Mouse (Mus musculus) liver, embryonic 16.5 days (tissue): ENCODE measurements around the gene Ttc8. TPM values are rescaled to one million over a fixed set of nuclear protein-coding genes. Genes with fewer than 3 reads are reported as not detected.
A peak's percentile ranks its signal among the peaks of the same experiment; 100 is the strongest.
"Not testable (repeated sequence)": the region's sequence is repeated elsewhere in the genome, so short reads cannot be mapped to it uniquely, and the experiment has no call there.

Experiments used
- ATAC-seq: fragments of 200-750 bp; cut with Nextera tagmentation; 2 replicates; pipeline ENCODE4 v1.8.0; 2017; ENCODE audit warnings: low read depth, mild to moderate bottlenecking, moderate number of reproducible peaks, moderate library complexity
- H3K27ac ChIP-seq: fragments of 300-500 bp; sonication (generic); 2 replicates; pipeline ENCODE4 v1.5.1; 2014; ENCODE audit warnings: mild to moderate bottlenecking, low read length
- H3K27me3 ChIP-seq: fragments of 300-500 bp; sonication (generic); 2 replicates; pipeline ENCODE4 v1.6.1; 2014; ENCODE audit warnings: low read depth, low read length, mixed read lengths; ENCODE audit not compliant: control insufficient read depth, insufficient read depth
- H3K36me3 ChIP-seq: fragments of 300-500 bp; sonication (generic); 2 replicates; pipeline ENCODE4 v1.6.1; 2014; ENCODE audit warnings: mild to moderate bottlenecking; ENCODE audit not compliant: control insufficient read depth, insufficient read depth
- H3K4me1 ChIP-seq: fragments of 300-500 bp; sonication (generic); 2 replicates; pipeline ENCODE4 v1.6.1; 2014; ENCODE audit warnings: low read depth, low read length, mixed read lengths; ENCODE audit not compliant: control insufficient read depth
- H3K4me2 ChIP-seq: fragments of 300-500 bp; sonication (generic); 2 replicates; pipeline ENCODE4 v1.6.1; 2014; ENCODE audit warnings: low read depth, low read length, mixed read lengths
- H3K4me3 ChIP-seq: fragments of 300-500 bp; sonication (generic); 2 replicates; pipeline ENCODE4 v1.5.1; 2014; ENCODE audit warnings: low read depth, mild to moderate bottlenecking, low read length
- H3K9ac ChIP-seq: fragments of 300-500 bp; sonication (generic); 2 replicates; pipeline ENCODE4 v1.6.1; 2014; ENCODE audit warnings: low read depth, low read length
- H3K9me3 ChIP-seq: fragments of 300-500 bp; sonication (generic); replicated peaks from 2 replicates; pipeline ENCODE4 v1.6.1; 2016; ENCODE audit warnings: low read length; ENCODE audit not compliant: control insufficient read depth
- WGBS: fragments of 180-500 bp; shearing (Covaris S2); extraction: QIAGEN DNeasy Blood & Tissue Kit; methylation state at CpG from one replicate; pipeline ENCODE4 v1.1.7; 2014; ENCODE audit not compliant: insufficient replicate concordance; 5-methylcytosine and 5-hydroxymethylcytosine counted together
- polyA plus RNA-seq: library from polyadenylated mRNA; unstranded; fragments of >200 nt; fragmentation: Nextera tagmentation; extraction: Ambion mirVana; gene quantifications from 2 replicates; pipeline ENCODE4 v1.2.1, GENCODE M21; 2015

Ttc8 gene
- polyA plus RNA-seq, 1 experiment from 2014 or later: 2.3 TPM

DNA sequence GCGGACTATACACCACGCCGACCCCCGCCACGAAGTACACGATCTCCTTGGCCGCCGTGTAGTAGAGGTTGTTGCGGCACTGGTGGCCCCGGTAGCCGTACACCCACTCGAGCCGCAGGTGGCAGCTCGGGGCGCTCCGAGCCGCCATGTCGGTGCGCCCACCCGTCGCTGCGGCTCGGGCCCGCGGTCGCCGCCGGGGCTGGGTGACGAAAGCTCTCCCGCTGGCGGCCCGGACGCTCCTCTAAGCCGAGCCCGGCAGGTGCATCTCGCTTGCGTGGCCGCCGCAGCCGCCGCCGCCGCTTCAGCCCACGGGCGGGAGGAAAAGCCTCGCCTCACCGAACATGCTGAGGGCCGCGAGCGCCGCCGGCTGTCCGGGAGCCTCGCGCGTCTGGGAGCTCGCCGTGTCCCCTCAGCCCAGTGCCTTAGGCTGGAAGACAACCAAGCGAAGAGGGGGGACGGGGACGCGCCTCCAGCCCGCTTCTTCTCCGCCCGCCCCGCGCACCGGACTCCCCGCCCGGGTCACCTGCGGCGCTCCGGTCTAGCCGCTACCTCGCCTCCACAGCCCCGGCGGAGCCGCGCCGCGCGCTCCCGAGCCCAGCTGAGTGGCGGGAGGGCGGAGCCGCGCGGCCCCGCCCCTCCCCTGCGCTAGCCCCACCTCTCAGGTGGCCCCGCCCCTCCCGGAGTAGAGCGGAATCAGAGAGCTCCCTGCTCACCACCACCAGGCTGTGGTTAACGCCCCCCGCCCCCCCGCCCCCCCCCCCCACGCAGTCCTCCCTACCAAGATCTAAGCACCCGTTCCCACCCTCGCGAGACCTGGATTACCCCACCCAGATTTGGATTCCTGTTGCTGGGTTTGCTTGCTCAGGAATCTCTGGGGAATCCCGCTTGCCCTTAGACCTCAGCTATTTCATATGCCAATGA, 19.2 kb upstream of the Ttc8 start, which contains the start of gene Eml5:
Gene Eml5 (minus strand): TSS at position 604 of the 921 bp plus-strand sequence.
- peak; percentile 95 for ATAC-seq
- Histone ChIP-seq H3K36me3 (no peaks in the 10 kb centered on the region), H3K4me2 (peak within 1 kb of the TSS; percentile 94), H3K27ac (no peak within 1 kb of the TSS), H3K4me3 (peak within 1 kb of the TSS; percentile 73), H3K4me1 (peaks cover 3% of the 10 kb centered on the region; the same call in 1 of the 2 replicates), H3K9me3 (no peaks in the 10 kb centered on the region), H3K9ac (peak within 1 kb of the TSS; percentile 65), H3K27me3 (peaks cover 21% of the 10 kb centered on the region)
- WGBS: under 1% methylated on average over 83 of the region's 101 CpGs

GRCm38 (mm10) chr12:98905466-98905865, 14.9 kb upstream of the Ttc8 start:
- Histone ChIP-seq H3K9me3 (no peaks in the 10 kb centered on the region), H3K4me3 (no peak overlapping the region), H3K4me1 (peaks cover 1% of the 10 kb centered on the region; the same call in 1 of the 2 replicates), H3K27ac (no peak overlapping the region), H3K27me3 (peaks cover 8% of the 10 kb centered on the region), H3K4me2 (no peak overlapping the region), H3K36me3 (no peaks in the 10 kb centered on the region), H3K9ac (no peak overlapping the region)
- WGBS: 51% methylated on average over 5 of the region's 5 CpGs
- ATAC-seq: no peak

DNA sequence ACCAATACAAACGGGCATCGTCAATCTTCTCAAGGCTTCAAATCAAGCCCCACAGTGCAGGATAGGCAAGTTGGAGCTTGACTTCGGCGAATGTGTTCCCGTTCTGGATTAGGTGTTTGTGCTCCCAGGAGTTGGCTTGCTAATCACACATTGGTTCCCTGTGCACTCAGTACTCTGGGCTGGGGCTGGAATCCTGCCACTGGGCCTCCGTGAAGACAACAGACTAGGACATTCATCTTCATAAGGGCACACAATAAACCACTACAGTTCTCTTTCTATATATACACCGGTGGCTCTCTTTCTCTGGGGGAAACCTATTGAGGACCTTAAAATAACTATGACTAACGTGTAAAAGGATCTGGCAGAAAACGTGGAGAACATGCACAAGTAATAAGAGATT, 10.3 kb upstream of the Ttc8 start:
- H3K9me3 ChIP-seq: no peaks in the 10 kb centered on the region
- WGBS: 61% methylated on average over 9 of the region's 9 CpGs
- H3K4me3 ChIP-seq: no peak overlapping the region
- H3K27ac ChIP-seq: no peak overlapping the region
- no peak for ATAC-seq
- no peak overlapping the region for H3K9ac ChIP-seq
- H3K4me2 ChIP-seq: no peak overlapping the region
- no peaks in the 10 kb centered on the region for H3K4me1 ChIP-seq
- no peaks in the 10 kb centered on the region for H3K27me3 ChIP-seq
- no peaks in the 10 kb centered on the region for H3K36me3 ChIP-seq

DNA sequence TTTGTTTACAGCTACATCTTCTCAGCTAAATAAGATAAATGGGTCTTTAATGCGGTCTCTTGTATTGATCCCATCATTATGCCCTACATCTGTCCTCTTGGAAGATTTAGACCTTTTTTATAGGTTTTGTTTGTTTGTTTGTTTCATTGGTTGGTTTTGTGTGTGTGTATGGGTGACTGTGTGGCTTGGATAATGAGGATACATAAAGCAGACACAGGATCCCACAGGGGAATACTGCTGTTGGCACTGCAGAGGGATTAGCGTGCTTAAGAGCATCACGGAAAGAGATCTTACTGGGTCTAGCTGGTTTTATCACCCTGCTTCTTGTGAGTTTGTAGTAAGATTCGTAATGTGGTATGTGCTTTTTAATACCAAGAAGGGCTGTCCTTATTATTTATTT, 10.8 kb downstream of the Ttc8 start:
- Histone ChIP-seq H3K4me1 (no peaks in the 10 kb centered on the region), H3K9me3 (no peaks in the 10 kb centered on the region), H3K4me2 (no peak overlapping the region), H3K36me3 (no peaks in the 10 kb centered on the region), H3K27me3 (no peaks in the 10 kb centered on the region), H3K27ac (no peak overlapping the region), H3K4me3 (no peak overlapping the region), H3K9ac (no peak overlapping the region)
- no peak for ATAC-seq
- 73% methylated on average over 4 of the region's 4 CpGs for WGBS

GRCm38 (mm10) chr12:98932441-98932840, 12.1 kb downstream of the Ttc8 start:
- Histone ChIP-seq H3K4me3 (no peak overlapping the region), H3K27ac (no peak overlapping the region), H3K9me3 (no peaks in the 10 kb centered on the region), H3K9ac (no peak overlapping the region), H3K27me3 (no peaks in the 10 kb centered on the region), H3K36me3 (no peaks in the 10 kb centered on the region), H3K4me2 (no peak overlapping the region), H3K4me1 (no peaks in the 10 kb centered on the region)
- 72% methylated on average over 4 of the region's 4 CpGs for WGBS
- ATAC-seq: no peak

DNA sequence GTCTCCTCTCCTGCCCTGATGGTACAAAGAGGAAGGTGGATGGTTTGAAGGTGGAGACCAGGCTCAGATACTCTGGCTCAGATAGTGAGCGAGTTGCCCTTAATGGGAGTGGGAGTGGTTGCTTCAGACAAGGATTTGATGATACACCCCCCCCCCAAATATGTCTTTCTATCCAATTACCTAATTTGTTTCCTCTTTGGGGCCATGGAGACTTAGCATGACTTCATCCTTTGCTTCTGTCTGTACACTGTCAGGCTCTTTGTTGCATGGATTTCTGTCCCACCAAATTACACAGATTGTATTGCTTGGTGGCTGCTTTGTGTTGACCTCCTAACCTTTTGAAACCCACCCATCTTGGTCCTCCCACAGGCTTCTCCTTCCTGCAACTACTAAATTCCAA, 12.5 kb downstream of the Ttc8 start:
- WGBS: 84% methylated on average over 1 of the region's 1 CpGs
- ATAC-seq: no peak
- no peak overlapping the region for H3K4me2 ChIP-seq
- no peaks in the 10 kb centered on the region for H3K36me3 ChIP-seq
- H3K4me3 ChIP-seq: no peak overlapping the region
- no peak overlapping the region for H3K27ac ChIP-seq
- H3K9me3 ChIP-seq: no peaks in the 10 kb centered on the region
- no peaks in the 10 kb centered on the region for H3K27me3 ChIP-seq
- no peak overlapping the region for H3K9ac ChIP-seq
- no peaks in the 10 kb centered on the region for H3K4me1 ChIP-seq

DNA sequence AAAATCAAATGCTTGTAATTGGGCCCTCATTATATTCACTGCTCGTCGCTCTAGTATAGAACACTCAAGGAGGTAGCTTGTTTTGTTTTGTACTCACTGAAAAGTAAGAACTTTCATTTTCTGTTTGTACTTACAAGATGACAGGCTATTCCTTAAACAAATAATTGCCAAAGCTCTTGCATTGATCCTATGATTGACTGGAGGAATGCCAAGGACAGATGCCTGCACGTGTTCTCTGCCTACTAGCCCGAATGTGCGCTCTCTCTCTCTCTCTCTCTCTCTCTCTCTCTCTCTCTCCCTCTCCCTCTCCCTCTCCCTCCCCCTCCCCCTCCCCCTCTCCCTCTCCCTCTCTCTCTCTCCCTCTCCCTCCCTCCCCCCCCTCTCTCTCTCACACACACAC, 30.9 kb downstream of the Ttc8 start:
- not testable (repeated sequence) for H3K27ac ChIP-seq, H3K36me3 ChIP-seq, H3K4me3 ChIP-seq, ATAC-seq, H3K9ac ChIP-seq, H3K27me3 ChIP-seq, H3K4me1 ChIP-seq, H3K4me2 ChIP-seq, H3K9me3 ChIP-seq
- 83% methylated on average over 5 of the region's 5 CpGs for WGBS

DNA sequence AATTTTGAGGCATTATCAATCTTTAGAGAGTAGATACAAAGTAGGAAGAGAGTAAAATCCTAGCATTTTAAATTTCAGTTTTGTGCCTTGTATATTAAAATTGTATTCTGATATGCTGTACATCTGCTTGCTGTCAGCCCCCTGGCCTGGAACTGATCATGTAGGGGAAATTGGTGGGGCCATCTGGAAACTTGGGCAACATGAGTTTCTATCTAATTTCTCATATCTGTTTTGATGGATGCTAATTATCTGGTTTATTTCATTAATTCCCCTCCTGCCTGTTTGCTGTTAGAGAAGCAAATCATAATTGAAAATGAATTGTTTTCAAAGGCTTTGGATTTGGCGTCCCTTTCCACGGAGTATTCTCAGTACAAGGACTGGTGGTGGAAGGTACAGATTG, 36.6 kb downstream of the Ttc8 start:
- Histone ChIP-seq H3K27ac (no peak overlapping the region), H3K4me2 (no peak overlapping the region), H3K9ac (no peak overlapping the region), H3K9me3 (no peaks in the 10 kb centered on the region), H3K4me3 (no peak overlapping the region), H3K4me1 (no peaks in the 10 kb centered on the region), H3K27me3 (no peaks in the 10 kb centered on the region), H3K36me3 (no peaks in the 10 kb centered on the region)
- no peak for ATAC-seq
- WGBS: 60% methylated on average over 2 of the region's 2 CpGs

GRCm38 (mm10) chr12:98957455-98957854, 37.1 kb downstream of the Ttc8 start:
- Histone ChIP-seq H3K4me1 (no peaks in the 10 kb centered on the region), H3K27me3 (no peaks in the 10 kb centered on the region), H3K4me3 (no peak overlapping the region), H3K36me3 (no peaks in the 10 kb centered on the region), H3K4me2 (no peak overlapping the region), H3K27ac (no peak overlapping the region), H3K9ac (no peak overlapping the region), H3K9me3 (no peaks in the 10 kb centered on the region)
- WGBS: 69% methylated on average over 11 of the region's 11 CpGs
- ATAC-seq: no peak
